In genomic region chr5:18360281-18360819, GRCm38 (mm10) we compare ENCODE assay signal across 8 mouse cellular contexts. TPM values are rescaled to one million over a fixed set of nuclear protein-coding genes. Genes with fewer than 3 reads are reported as not detected.
DNase-seq lines count a peak whose midpoint lies in the region; ATAC-seq and TF ChIP-seq lines count a peak whose summit lies in the region.

Gene Gnai1, minus strand, starts transcription at chr5:18360355.

- peak within 1 kb of the TSS; percentile 87 for H3K9ac ChIP-seq in lung, embryonic 14.5 days

- peak; percentile 19; the same call in 1 of the 2 replicates for TF ChIP-seq CTCF in lung, embryonic 14.5 days (IDR thresholded peaks at IDR 0.05; ENCODE audit: low read depth)

- H3K4me2 ChIP-seq in lung, embryonic 14.5 days = peak within 1 kb of the TSS; percentile 87

- H3K9me3 ChIP-seq in lung, embryonic 14.5 days (ENCODE audit: low read depth, low read length) = no peaks in the 10 kb centered on the region

- ATAC-seq in lung, embryonic 14.5 days (ENCODE audit: insufficient read depth) = peak; percentile 96

- no peaks in the 10 kb centered on the region for H3K27me3 ChIP-seq in lung, embryonic 14.5 days (ENCODE audit: insufficient read depth, low read length)

- H3K27ac ChIP-seq in lung, embryonic 14.5 days (ENCODE audit: low read depth) = peak within 1 kb of the TSS; percentile 75

- no peaks in the 10 kb centered on the region; the same call in 1 of the 2 replicates for H3K4me1 ChIP-seq in lung, embryonic 14.5 days (ENCODE audit: insufficient read depth)

- peak; percentile 79 for DNase-seq in Muller cell, postnatal 12 days (ENCODE audit: inconsistent ontology term)
- peak; percentile 87 for DNase-seq in cerebellum, adult 9-10 months
- peak in 1 of 2 experiments; percentile 73 for DNase-seq in frontal cortex, adult 2 months (ENCODE audit: extremely low spot score in 1 of 2, low spot score in 1 of 2)
- DNase-seq in heart, postnatal 4 days = peak; percentile 83
- peak; percentile 56 for DNase-seq in layer of hippocampus, adult 9-11 months
- DNase-seq in lung, embryonic 14.5 days = peak; percentile 91
- DNase-seq in ovary, postnatal 36 days (ENCODE audit: low spot score) = peak; percentile 83
- DNase-seq in adipocyte (ENCODE audit: low spot score) = no peak

- peak within 1 kb of the TSS; percentile 79 for H3K4me3 ChIP-seq in lung, embryonic 14.5 days (ENCODE audit: low read depth, low read length)

- under 1% methylated on average over 63 of the region's 76 CpGs for WGBS in lung, embryonic 14.5 days

- H3K36me3 ChIP-seq in lung, embryonic 14.5 days (ENCODE audit: insufficient read depth) = no peaks in the 10 kb centered on the region

RNA-seq across cellular contexts. Expression of gene Gnai1, which starts in this region (rescaled TPM):
- polyA plus RNA-seq in frontal cortex, adult 2 months (2012; rRNA removed) = 141 and 143 TPM in 2 replicates
- 10 to 100 TPM; 18.9 to 20.6 TPM for total RNA-seq in heart, postnatal 4 days (2021)
- 51.4 and 54.3 TPM in 2 replicates for polyA plus RNA-seq in lung, embryonic 14.5 days (2014; fragmentation: Nextera tagmentation; extraction: Ambion mirVana)
